Mouse (Mus musculus): ENCODE results near the gene Hoxb1. TPM values are rescaled to one million over a fixed set of nuclear protein-coding genes. Genes with fewer than 3 reads are reported as not detected.

Gene Hoxb1
- total and polyA plus RNA-seq, 2 experiments from 2014 or later: not detected

- WGBS: 7% methylated on average over 7 of the region's 7 CpGs
- TF ChIP-seq CTCF (IDR thresholded peaks at IDR 0.05; ENCODE audit: low read depth): no peak
Observed at GRCm38 (mm10) chr11:96369140-96369539, 3.6 kb downstream of the Hoxb1 start.

DNA sequence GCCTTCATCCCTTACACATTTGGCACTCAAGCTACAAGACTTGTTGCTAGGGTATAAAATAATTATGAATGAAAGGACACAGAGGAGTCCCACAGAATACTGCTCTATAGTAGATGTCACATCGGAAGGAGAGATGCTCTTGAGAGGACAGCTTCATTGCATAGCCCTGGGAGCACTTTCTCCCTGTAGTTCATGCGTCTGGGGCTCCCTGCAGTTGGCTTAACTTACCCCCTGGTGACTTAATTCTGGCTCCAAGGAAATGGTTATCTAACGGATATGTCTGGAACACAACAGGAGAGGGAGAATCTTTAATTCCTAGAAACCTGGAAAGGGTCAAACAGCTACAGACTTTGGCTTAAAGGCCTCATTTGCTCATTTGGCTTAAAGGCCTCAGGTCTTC is 6.2 kb downstream of the Hoxb1 start:
- H3K4me3 ChIP-seq (ENCODE audit: low read depth, low read length): no peak overlapping the region

More at GRCm38 (mm10) chr11:96369140-96369539, 3.6 kb downstream of the Hoxb1 start:
- no peak overlapping the region for H3K9ac ChIP-seq
- ATAC-seq (no peak), DNase-seq (no peak)
- H3K4me2 ChIP-seq (ENCODE audit: low read depth): no peak overlapping the region
- no peaks in the 10 kb centered on the region for H3K36me3 ChIP-seq (ENCODE audit: insufficient read depth)
- no peaks in the 10 kb centered on the region for H3K4me1 ChIP-seq (ENCODE audit: insufficient read depth)
- H3K27me3 ChIP-seq (ENCODE audit: insufficient read depth, low read length): peaks cover 97% of the 10 kb centered on the region
- H3K9me3 ChIP-seq (ENCODE audit: low read length): no peaks in the 10 kb centered on the region
- no peak overlapping the region for H3K27ac ChIP-seq (ENCODE audit: low read depth, low read length)
- H3K4me3 ChIP-seq (ENCODE audit: low read depth, low read length): no peak overlapping the region

DNA sequence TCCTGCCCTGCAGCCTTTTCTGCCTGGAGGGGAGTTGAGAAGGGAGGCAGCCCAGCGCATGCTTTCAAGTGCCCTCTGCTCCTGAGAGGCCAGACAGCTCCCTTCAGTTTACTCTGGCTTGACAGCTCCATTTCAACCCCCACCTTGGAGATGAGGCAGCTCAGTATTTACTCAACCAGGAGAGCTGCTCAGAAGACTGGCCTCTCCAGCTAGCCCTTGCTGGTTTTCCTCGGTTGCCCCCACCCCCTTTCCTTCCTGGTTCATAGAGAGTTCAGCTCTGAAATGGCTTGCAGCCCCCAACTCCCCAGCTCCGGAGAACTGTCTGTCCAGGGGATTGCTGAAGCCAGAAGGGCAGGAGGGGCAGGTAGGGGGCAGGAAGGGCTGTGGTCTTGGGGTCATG is 7.0 kb downstream of the Hoxb1 start:
- no peaks in the 10 kb centered on the region for H3K9me3 ChIP-seq (ENCODE audit: low read length)
- WGBS: 7% methylated on average over 3 of the region's 3 CpGs
- ATAC-seq (no peak), DNase-seq (no peak)
- no peak overlapping the region for H3K27ac ChIP-seq (ENCODE audit: low read depth, low read length)
- no peak for TF ChIP-seq CTCF (IDR thresholded peaks at IDR 0.05; ENCODE audit: low read depth)
- H3K4me3 ChIP-seq (ENCODE audit: low read depth, low read length): no peak overlapping the region
- peaks cover 92% of the 10 kb centered on the region for H3K27me3 ChIP-seq (ENCODE audit: insufficient read depth, low read length)
- no peaks in the 10 kb centered on the region for H3K4me1 ChIP-seq (ENCODE audit: insufficient read depth)
- H3K9ac ChIP-seq: no peak overlapping the region
- H3K4me2 ChIP-seq (ENCODE audit: low read depth): no peak overlapping the region
- no peaks in the 10 kb centered on the region for H3K36me3 ChIP-seq (ENCODE audit: insufficient read depth)

More for the DNA sequence above, 6.2 kb downstream of the Hoxb1 start:
- DNase-seq (no peak), ATAC-seq (no peak)
- no peak for TF ChIP-seq CTCF (IDR thresholded peaks at IDR 0.05; ENCODE audit: low read depth)
- H3K4me1 ChIP-seq (ENCODE audit: insufficient read depth): no peaks in the 10 kb centered on the region
- no peaks in the 10 kb centered on the region for H3K36me3 ChIP-seq (ENCODE audit: insufficient read depth)
- no peaks in the 10 kb centered on the region for H3K9me3 ChIP-seq (ENCODE audit: low read length)
- H3K27me3 ChIP-seq (ENCODE audit: insufficient read depth, low read length): peaks cover 94% of the 10 kb centered on the region
- no peak overlapping the region for H3K9ac ChIP-seq
- H3K27ac ChIP-seq (ENCODE audit: low read depth, low read length): no peak overlapping the region
- WGBS: 11% methylated on average over 3 of the region's 3 CpGs
- H3K4me2 ChIP-seq (ENCODE audit: low read depth): no peak overlapping the region

GRCm38 (mm10) chr11:96374810-96375209 is 9.3 kb downstream of the Hoxb1 start:
- DNase-seq: no peak
- no peak overlapping the region for H3K4me3 ChIP-seq (ENCODE audit: low read depth, low read length)
- H3K36me3 ChIP-seq (ENCODE audit: insufficient read depth): no peaks in the 10 kb centered on the region
- ATAC-seq: no peak
- no peak overlapping the region for H3K9ac ChIP-seq
- peaks cover 72% of the 10 kb centered on the region for H3K27me3 ChIP-seq (ENCODE audit: insufficient read depth, low read length)
- H3K9me3 ChIP-seq (ENCODE audit: low read length): no peaks in the 10 kb centered on the region
- H3K27ac ChIP-seq (ENCODE audit: low read depth, low read length): no peak overlapping the region
- WGBS: 3% methylated on average over 7 of the region's 7 CpGs
- no peak for TF ChIP-seq CTCF (IDR thresholded peaks at IDR 0.05; ENCODE audit: low read depth)
- no peaks in the 10 kb centered on the region for H3K4me1 ChIP-seq (ENCODE audit: insufficient read depth)
- H3K4me2 ChIP-seq (ENCODE audit: low read depth): no peak overlapping the region

GRCm38 (mm10) chr11:96383381-96383780 is 17.8 kb downstream of the Hoxb1 start:
- Histone ChIP-seq H3K4me3 (ENCODE audit: low read depth, low read length) (no peak overlapping the region), H3K4me1 (ENCODE audit: insufficient read depth) (no peaks in the 10 kb centered on the region), H3K27me3 (ENCODE audit: insufficient read depth, low read length) (peaks cover 3% of the 10 kb centered on the region; the same call in 1 of the 2 replicates), H3K9me3 (ENCODE audit: low read length) (no peaks in the 10 kb centered on the region), H3K27ac (ENCODE audit: low read depth, low read length) (no peak overlapping the region), H3K36me3 (ENCODE audit: insufficient read depth) (no peaks in the 10 kb centered on the region), H3K9ac (no peak overlapping the region), H3K4me2 (ENCODE audit: low read depth) (no peak overlapping the region)
- ATAC-seq (no peak), DNase-seq (no peak)
- no peak for TF ChIP-seq CTCF (IDR thresholded peaks at IDR 0.05; ENCODE audit: low read depth)
- WGBS: 76% methylated on average over 5 of the region's 5 CpGs

- Histone ChIP-seq H3K4me2 (ENCODE audit: low read depth) (no peak overlapping the region), H3K27me3 (ENCODE audit: insufficient read depth, low read length) (no peaks in the 10 kb centered on the region), H3K4me3 (ENCODE audit: low read depth, low read length) (no peak overlapping the region), H3K9ac (no peak overlapping the region), H3K27ac (ENCODE audit: low read depth, low read length) (no peak overlapping the region), H3K9me3 (ENCODE audit: low read length) (no peaks in the 10 kb centered on the region), H3K36me3 (ENCODE audit: insufficient read depth) (no peaks in the 10 kb centered on the region), H3K4me1 (ENCODE audit: insufficient read depth) (no peaks in the 10 kb centered on the region)
- 88% methylated on average over 2 of the region's 2 CpGs for WGBS
- no peak for TF ChIP-seq CTCF (IDR thresholded peaks at IDR 0.05; ENCODE audit: low read depth)
- DNase-seq (no peak), ATAC-seq (no peak)
Observed at GRCm38 (mm10) chr11:96387635-96388034, 22.1 kb downstream of the Hoxb1 start.

- Histone ChIP-seq H3K4me1 (ENCODE audit: insufficient read depth) (no peaks in the 10 kb centered on the region), H3K9ac (no peak overlapping the region), H3K4me2 (ENCODE audit: low read depth) (no peak overlapping the region), H3K36me3 (ENCODE audit: insufficient read depth) (no peaks in the 10 kb centered on the region), H3K4me3 (ENCODE audit: low read depth, low read length) (no peak overlapping the region), H3K27me3 (ENCODE audit: insufficient read depth, low read length) (no peaks in the 10 kb centered on the region), H3K27ac (ENCODE audit: low read depth, low read length) (no peak overlapping the region), H3K9me3 (ENCODE audit: low read length) (no peaks in the 10 kb centered on the region)
- 15% methylated on average over 15 of the region's 15 CpGs for WGBS
- TF ChIP-seq CTCF (IDR thresholded peaks at IDR 0.05; ENCODE audit: low read depth): no peak
- DNase-seq (no peak), ATAC-seq (no peak)
Observed at GRCm38 (mm10) chr11:96396772-96397626, 31.4 kb downstream of the Hoxb1 start.
